Mouse (Mus musculus) intestine, postnatal 0 days (tissue): ENCODE measurements at regions not wholly inside any gene's neighbourhood (a gene's known extent, or its start where the extent isn't known, plus 50 kb on each side); places are given as distances from the start of the nearest gene placed in this dataset.

ENCODE experiments used
- ATAC-seq: fragments of 200-750 bp; cut with Nextera tagmentation; 2 replicates; pipeline ENCODE4 v1.8.0; 2017; ENCODE audit warnings: mild to moderate bottlenecking, moderate TSS enrichment, moderate library complexity
- H3K27ac ChIP-seq: fragments of 300-500 bp; sonication (generic); 2 replicates; pipeline ENCODE4 v1.5.1; 2014; ENCODE audit warnings: mild to moderate bottlenecking, low read depth, low read length, moderate library complexity
- H3K27me3 ChIP-seq: fragments of 300-500 bp; sonication (generic); replicated peaks from 2 replicates; pipeline ENCODE4 v1.6.1; 2014; ENCODE audit warnings: low read length, mixed read lengths; ENCODE audit not compliant: control insufficient read depth, insufficient read depth
- H3K36me3 ChIP-seq: fragments of 300-500 bp; sonication (generic); 2 replicates; pipeline ENCODE4 v1.6.1; 2014; ENCODE audit warnings: mild to moderate bottlenecking, moderate library complexity; ENCODE audit not compliant: control insufficient read depth, insufficient read depth
- H3K4me1 ChIP-seq: fragments of 300-500 bp; sonication (generic); replicated peaks from 2 replicates; pipeline ENCODE4 v1.6.1; 2014; ENCODE audit warnings: antibody characterized with exemption, low read length, mixed read lengths; ENCODE audit not compliant: control insufficient read depth, insufficient read depth
- H3K4me2 ChIP-seq: fragments of 300-500 bp; sonication (generic); replicated peaks from 2 replicates; pipeline ENCODE4 v1.6.1; 2014; ENCODE audit warnings: low read depth, mild to moderate bottlenecking, moderate library complexity
- H3K4me3 ChIP-seq: fragments of 300-500 bp; sonication (generic); 2 replicates; pipeline ENCODE4 v1.5.1; 2014; ENCODE audit warnings: low read depth, low read length
- H3K9ac ChIP-seq: fragments of 300-500 bp; sonication (generic); 2 replicates; pipeline ENCODE4 v1.6.1; 2014; ENCODE audit warnings: mild to moderate bottlenecking, low read depth, low read length
- H3K9me3 ChIP-seq: fragments of 300-500 bp; sonication (generic); 2 replicates; pipeline ENCODE4 v1.6.1; 2016; ENCODE audit warnings: mixed run types; ENCODE audit not compliant: control insufficient read depth
- CTCF ChIP-seq: sonication (generic); IDR thresholded peaks from 2 replicates; pipeline ENCODE4 v1.5.1; 2016; ENCODE audit warnings: low read depth, mild to moderate bottlenecking, control low read depth, antibody characterized with exemption, moderate library complexity
- WGBS: fragments of 180-500 bp; shearing (Covaris S2); extraction: QIAGEN DNeasy Blood & Tissue Kit; methylation state at CpG from one replicate; pipeline ENCODE4 v1.1.7; 2014; 5-methylcytosine and 5-hydroxymethylcytosine counted together

- Histone ChIP-seq H3K27me3 (no peaks in the 10 kb centered on the region), H3K27ac (no peak overlapping the region), H3K4me1 (0 out of 2 replicates have a peak, but pooled peaks cover 4% of the 10 kb centered on the region), H3K36me3 (no peaks in the 10 kb centered on the region), H3K4me2 (peak overlapping the region; percentile 25; the same call in 1 of the 2 replicates), H3K9ac (no peak overlapping the region), H3K4me3 (no peak overlapping the region), H3K9me3 (no peaks in the 10 kb centered on the region)
- peak; percentile 63 for ATAC-seq
- WGBS: 31% methylated on average over 13 of the region's 13 CpGs
- TF ChIP-seq CTCF: no peak
Measured at GRCm38 (mm10) chr1:64193150-64193838, 71.2 kb upstream of the Klf7 start.

GRCm38 (mm10) chr1:64192736-64193135, 70.7 kb upstream of the Klf7 start:
- H3K9ac ChIP-seq: no peak overlapping the region
- 0 out of 2 replicates have a peak, but pooled peaks cover 4% of the 10 kb centered on the region for H3K4me1 ChIP-seq
- H3K4me2 ChIP-seq: no peak overlapping the region
- H3K27ac ChIP-seq: no peak overlapping the region
- no peaks in the 10 kb centered on the region for H3K36me3 ChIP-seq
- 54% methylated on average over 3 of the region's 3 CpGs for WGBS
- H3K27me3 ChIP-seq: no peaks in the 10 kb centered on the region
- no peak for TF ChIP-seq CTCF
- no peaks in the 10 kb centered on the region for H3K9me3 ChIP-seq
- H3K4me3 ChIP-seq: no peak overlapping the region
- ATAC-seq: no peak

GRCm38 (mm10) chr1:64191242-64192220, 69.4 kb upstream of the Klf7 start:
- H3K27ac ChIP-seq: no peak overlapping the region

GRCm38 (mm10) chr1:64190705-64191104, 68.6 kb upstream of the Klf7 start:
- WGBS: 87% methylated on average over 4 of the region's 4 CpGs
- Histone ChIP-seq H3K4me2 (no peak overlapping the region), H3K9me3 (no peaks in the 10 kb centered on the region), H3K9ac (no peak overlapping the region), H3K4me1 (0 out of 2 replicates have a peak, but pooled peaks cover 4% of the 10 kb centered on the region), H3K27me3 (no peaks in the 10 kb centered on the region), H3K27ac (no peak overlapping the region), H3K36me3 (no peaks in the 10 kb centered on the region), H3K4me3 (no peak overlapping the region)
- TF ChIP-seq CTCF: no peak
- ATAC-seq: no peak

More at GRCm38 (mm10) chr1:64191242-64192220, 69.4 kb upstream of the Klf7 start:
- no peak for TF ChIP-seq CTCF
- 84% methylated on average over 11 of the region's 11 CpGs for WGBS
- Histone ChIP-seq H3K4me1 (0 out of 2 replicates have a peak, but pooled peaks cover 4% of the 10 kb centered on the region), H3K9ac (no peak overlapping the region), H3K9me3 (no peaks in the 10 kb centered on the region), H3K4me2 (no peak overlapping the region), H3K27me3 (no peaks in the 10 kb centered on the region), H3K36me3 (no peaks in the 10 kb centered on the region), H3K4me3 (no peak overlapping the region)
- ATAC-seq: no peak

GRCm38 (mm10) chr1:64190097-64190496, 68.0 kb upstream of the Klf7 start:
- TF ChIP-seq CTCF: no peak
- ATAC-seq: no peak

GRCm38 (mm10) chr1:64189471-64189870, 67.4 kb upstream of the Klf7 start:
- H3K27ac ChIP-seq: no peak overlapping the region
- H3K4me1 ChIP-seq: 0 out of 2 replicates have a peak, but pooled peaks cover 4% of the 10 kb centered on the region
- no peak overlapping the region for H3K4me3 ChIP-seq
- H3K4me2 ChIP-seq: no peak overlapping the region
- H3K9ac ChIP-seq: no peak overlapping the region
- H3K27me3 ChIP-seq: no peaks in the 10 kb centered on the region
- no peaks in the 10 kb centered on the region for H3K36me3 ChIP-seq
- ATAC-seq: no peak
- TF ChIP-seq CTCF: no peak
- no peaks in the 10 kb centered on the region for H3K9me3 ChIP-seq
- WGBS: 51% methylated on average over 6 of the region's 6 CpGs

More at GRCm38 (mm10) chr1:64190097-64190496, 68.0 kb upstream of the Klf7 start:
- no peak overlapping the region for H3K4me3 ChIP-seq
- H3K27ac ChIP-seq: no peak overlapping the region
- no peaks in the 10 kb centered on the region for H3K27me3 ChIP-seq
- H3K4me2 ChIP-seq: no peak overlapping the region
- 51% methylated on average over 5 of the region's 5 CpGs for WGBS
- 0 out of 2 replicates have a peak, but pooled peaks cover 4% of the 10 kb centered on the region for H3K4me1 ChIP-seq
- no peak overlapping the region for H3K9ac ChIP-seq
- no peaks in the 10 kb centered on the region for H3K36me3 ChIP-seq
- no peaks in the 10 kb centered on the region for H3K9me3 ChIP-seq
